Mouse (Mus musculus) cerebellum, adult 2 months (tissue): ENCODE data around the gene Bin2.

Experiments
- CTCF ChIP-seq: fragments of 200-500 bp; IDR thresholded peaks from 2 replicates; pipeline ENCODE4 v1.5.1; 2011; ENCODE audit warnings: low read depth, mild to moderate bottlenecking, control low read depth, low read length, moderate library complexity, borderline replicate concordance; ENCODE audit not compliant: insufficient read depth
- POLR2A ChIP-seq: fragments of 200-500 bp; IDR thresholded peaks from 2 replicates; pipeline ENCODE4 v1.6.1; 2011; ENCODE audit warnings: low read length, control low read depth, borderline replicate concordance; ENCODE audit not compliant: insufficient read depth

GRCm38 (mm10) chr15:100698078-100698477 lies 28.7 kb upstream of the Bin2 start:
- TF ChIP-seq POLR2A (no peak), CTCF (no peak)
